Mouse (Mus musculus) liver, adult 2 months (tissue): Measurements from ENCODE around the gene Ptprn2. TPM values are rescaled to one million over a fixed set of nuclear protein-coding genes. Genes with fewer than 3 reads are reported as not detected.

Experiments
- DNase-seq: peaks from one replicate; pipeline ENCODE4 v3.0.0-alpha.2; 2011; ENCODE audit warnings: low read depth, low spot score; ENCODE audit errors: extremely low read depth
- H3K27ac ChIP-seq: fragments of 200-500 bp; replicated peaks from 2 replicates; pipeline ENCODE4 v1.5.1; 2012; ENCODE audit warnings: low read depth, mild to moderate bottlenecking, control low read depth, inconsistent platforms, low read length; ENCODE audit not compliant: insufficient read depth
- H3K27me3 ChIP-seq: fragments of 200-500 bp; 2 replicates; pipeline ENCODE4 v1.6.1; 2012; ENCODE audit warnings: mild to moderate bottlenecking, moderate library complexity, low read length, inconsistent platforms; ENCODE audit not compliant: control insufficient read depth, insufficient read depth
- H3K36me3 ChIP-seq: fragments of 200-500 bp; 2 replicates; pipeline ENCODE4 v1.6.1; 2012; ENCODE audit warnings: low read length, inconsistent platforms; ENCODE audit not compliant: control insufficient read depth, insufficient read depth
- H3K4me1 ChIP-seq: fragments of 200-500 bp; 2 replicates; pipeline ENCODE4 v1.6.1; 2011; ENCODE audit warnings: low read length; ENCODE audit not compliant: control insufficient read depth, insufficient read depth
- H3K4me3 ChIP-seq: fragments of 200-500 bp; 2 replicates; pipeline ENCODE4 v1.5.1; 2011; ENCODE audit warnings: low read depth, mild to moderate bottlenecking, control low read depth, low read length, moderate library complexity; ENCODE audit not compliant: insufficient read depth
- H3K79me2 ChIP-seq: fragments of 200-500 bp; 2 replicates; pipeline ENCODE4 v1.6.1; 2012; ENCODE audit warnings: inconsistent platforms, mild to moderate bottlenecking, low read length, moderate library complexity; ENCODE audit not compliant: control insufficient read depth, insufficient read depth
- H3K9ac ChIP-seq: fragments of 200-500 bp; 2 replicates; pipeline ENCODE4 v1.6.1; 2012; ENCODE audit warnings: low read depth, mild to moderate bottlenecking, control low read depth, inconsistent platforms, low read length
- CTCF ChIP-seq: fragments of 200-500 bp; IDR thresholded peaks from 2 replicates; pipeline ENCODE4 v1.5.1; 2011; ENCODE audit warnings: low read depth, low read length, control low read depth
- POLR2A ChIP-seq: fragments of 200-500 bp; IDR thresholded peaks from 2 replicates; pipeline ENCODE4 v1.6.1; 2011; ENCODE audit warnings: low read length, control low read depth; ENCODE audit not compliant: insufficient read depth; ENCODE audit errors: extremely low read depth
- WGBS: fragments of 180-500 bp; shearing (Covaris S2); methylation state at CpG from one replicate; pipeline ENCODE4 v1.1.7; 2018; 5-methylcytosine and 5-hydroxymethylcytosine counted together
- polyA plus RNA-seq: library from polyadenylated mRNA; depleted of rRNA; stranded (reverse); fragments of >200 nt; gene quantifications from 2 replicates; pipeline ENCODE4 v1.2.3, GENCODE M21; 2012
- total RNA-seq: library from RNA; depleted of rRNA; stranded (reverse); fragments of >200 nt; gene quantifications from 2 replicates; pipeline ENCODE4 v1.2.3, GENCODE M21; 2014

Gene Ptprn2
- total and polyA plus RNA-seq, 2 experiments: 0.06 TPM; not detected in 1

DNA sequence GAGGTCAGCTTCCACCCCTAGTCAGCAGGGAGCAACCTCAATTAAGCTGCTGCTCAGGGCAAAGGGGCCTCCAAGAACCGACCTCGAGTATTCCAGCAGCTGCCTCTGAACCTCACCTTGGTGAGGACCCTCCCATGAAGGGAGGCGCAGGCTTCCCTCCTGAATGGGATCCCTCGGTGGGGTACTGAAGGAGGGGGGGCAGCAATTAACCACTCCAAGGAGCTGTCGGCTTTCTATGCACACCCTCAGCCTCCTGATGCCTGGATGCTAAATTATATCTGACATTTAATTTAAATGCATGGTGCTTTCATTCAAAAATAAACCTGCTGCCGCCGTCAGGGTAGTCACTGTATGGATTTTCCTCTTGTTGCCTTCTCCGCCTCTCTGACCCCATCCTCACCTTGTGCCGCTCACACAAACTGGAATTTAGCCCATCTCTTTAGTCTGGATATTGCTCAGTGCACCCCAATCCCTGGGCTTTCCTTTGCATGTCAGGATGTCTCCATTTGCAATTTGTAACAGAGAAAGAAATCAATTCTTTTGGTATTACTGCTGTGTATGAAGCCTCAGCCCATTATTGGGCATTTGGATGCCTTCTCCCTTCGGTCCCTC lies 629.8 kb downstream of the Ptprn2 start:
- H3K9ac ChIP-seq: no peak overlapping the region
- WGBS: 67% methylated on average over 10 of the region's 10 CpGs
- no peak overlapping the region for H3K27ac ChIP-seq
- TF ChIP-seq POLR2A (no peak), CTCF (no peak)
- no peak for DNase-seq
- H3K4me3 ChIP-seq: no peak overlapping the region
- H3K36me3 ChIP-seq: no peaks in the 10 kb centered on the region
- no peaks in the 10 kb centered on the region for H3K4me1 ChIP-seq
- H3K27me3 ChIP-seq: no peaks in the 10 kb centered on the region; the same call in 1 of the 2 replicates
- no peaks in the 10 kb centered on the region for H3K79me2 ChIP-seq

DNA sequence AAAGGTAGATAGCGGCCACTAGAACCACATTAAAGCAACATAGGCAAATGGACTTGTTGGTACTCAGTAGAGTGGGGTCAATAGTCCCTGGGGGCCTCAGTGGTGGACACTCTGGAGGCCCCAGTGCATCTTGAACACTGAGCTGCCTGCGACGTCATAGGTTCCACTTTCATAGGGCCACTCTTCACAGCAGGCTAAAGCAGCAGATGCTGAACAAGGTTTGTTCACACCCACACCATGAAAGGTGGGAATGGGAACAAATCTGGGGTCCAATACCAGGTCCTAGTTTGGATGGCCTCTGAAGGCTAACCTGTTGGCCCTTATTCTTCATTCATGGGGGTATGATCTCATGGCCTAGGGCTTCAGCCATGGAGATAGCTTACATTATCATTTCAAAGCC lies 641.6 kb downstream of the Ptprn2 start:
- Histone ChIP-seq H3K36me3 (no peaks in the 10 kb centered on the region), H3K4me1 (no peaks in the 10 kb centered on the region), H3K27ac (no peak overlapping the region), H3K27me3 (no peaks in the 10 kb centered on the region), H3K79me2 (no peaks in the 10 kb centered on the region), H3K4me3 (no peak overlapping the region), H3K9ac (no peak overlapping the region)
- DNase-seq: no peak
- TF ChIP-seq CTCF: no peak
- TF ChIP-seq POLR2A: no peak
- whole genome bisulfite sequencing: 86% methylated on average over 3 of the region's 3 CpGs

DNA sequence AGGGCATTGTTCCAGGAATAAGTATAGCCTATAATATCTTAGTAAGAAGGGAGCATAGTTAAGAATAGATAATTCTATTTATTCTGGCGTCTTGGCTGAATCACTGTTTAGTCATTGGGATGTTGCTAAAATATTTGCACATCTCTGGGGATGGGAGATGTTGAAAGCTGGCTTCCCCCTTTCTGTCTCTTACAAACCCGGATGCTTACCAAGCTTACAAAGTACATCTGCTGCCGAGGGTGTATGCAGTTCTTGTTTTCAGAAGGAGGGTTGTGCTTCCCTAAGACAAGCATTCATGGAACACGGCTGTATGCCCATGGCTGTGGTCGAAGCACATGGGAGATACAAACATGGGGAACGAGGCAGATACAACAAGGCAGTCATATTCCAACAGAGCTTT lies 642.0 kb downstream of the Ptprn2 start:
- Histone ChIP-seq H3K79me2 (no peaks in the 10 kb centered on the region), H3K9ac (no peak overlapping the region), H3K36me3 (no peaks in the 10 kb centered on the region), H3K27ac (no peak overlapping the region), H3K4me1 (no peaks in the 10 kb centered on the region), H3K27me3 (no peaks in the 10 kb centered on the region), H3K4me3 (no peak overlapping the region)
- no peak for DNase-seq
- 72% methylated on average over 6 of the region's 6 CpGs for WGBS
- TF ChIP-seq POLR2A: no peak
- TF ChIP-seq CTCF: no peak

DNA sequence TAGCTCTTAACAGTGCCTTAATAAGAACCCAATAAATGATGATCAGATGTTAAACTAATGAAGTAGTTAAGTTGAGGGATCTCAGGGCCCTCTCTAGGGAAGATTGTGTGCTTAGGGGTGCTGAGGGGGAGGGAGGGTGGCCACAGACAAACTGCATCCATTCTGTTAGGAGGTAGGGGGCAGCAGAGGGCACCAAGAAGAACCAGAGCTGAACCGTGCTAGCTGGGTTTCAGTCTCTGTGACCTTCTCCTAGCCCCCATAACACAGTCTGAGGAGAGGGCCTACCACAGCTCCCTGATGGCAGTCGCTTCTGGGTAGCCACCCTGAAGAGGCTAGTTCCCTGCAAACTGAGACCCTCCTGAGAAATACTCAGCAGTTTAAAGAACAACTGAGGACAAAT lies 646.6 kb downstream of the Ptprn2 start:
- Histone ChIP-seq H3K4me3 (no peak overlapping the region), H3K4me1 (no peaks in the 10 kb centered on the region), H3K27me3 (no peaks in the 10 kb centered on the region), H3K9ac (no peak overlapping the region), H3K27ac (no peak overlapping the region), H3K36me3 (no peaks in the 10 kb centered on the region), H3K79me2 (no peaks in the 10 kb centered on the region)
- WGBS: 22% methylated on average over 2 of the region's 2 CpGs
- DNase-seq: no peak
- no peak for TF ChIP-seq POLR2A
- peak; percentile 55 for TF ChIP-seq CTCF

DNA sequence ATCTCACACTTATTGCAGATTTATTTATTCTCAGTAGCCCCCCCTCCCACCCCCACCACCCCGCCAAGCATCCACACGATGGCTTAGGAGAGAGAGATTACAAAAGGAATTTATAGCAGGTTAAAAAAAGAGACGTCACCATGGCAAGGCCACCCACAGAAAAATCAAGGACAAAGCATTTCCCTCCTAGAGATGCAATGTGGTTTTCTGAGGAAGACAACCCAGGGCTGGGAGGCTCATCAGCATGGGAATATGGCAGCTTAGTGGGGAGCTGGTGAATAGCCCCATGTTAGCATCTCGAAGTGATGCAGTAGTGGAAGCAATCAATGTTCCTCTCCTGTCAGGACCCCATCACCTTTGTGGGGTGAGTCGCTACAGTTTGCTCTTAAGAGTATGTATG lies 649.7 kb downstream of the Ptprn2 start:
- Histone ChIP-seq H3K79me2 (no peaks in the 10 kb centered on the region), H3K36me3 (no peaks in the 10 kb centered on the region), H3K27me3 (no peaks in the 10 kb centered on the region), H3K4me1 (no peaks in the 10 kb centered on the region), H3K4me3 (no peak overlapping the region), H3K9ac (no peak overlapping the region), H3K27ac (no peak overlapping the region)
- no peak for DNase-seq
- no peak for TF ChIP-seq CTCF
- TF ChIP-seq POLR2A: no peak
- 81% methylated on average over 5 of the region's 5 CpGs for WGBS

DNA sequence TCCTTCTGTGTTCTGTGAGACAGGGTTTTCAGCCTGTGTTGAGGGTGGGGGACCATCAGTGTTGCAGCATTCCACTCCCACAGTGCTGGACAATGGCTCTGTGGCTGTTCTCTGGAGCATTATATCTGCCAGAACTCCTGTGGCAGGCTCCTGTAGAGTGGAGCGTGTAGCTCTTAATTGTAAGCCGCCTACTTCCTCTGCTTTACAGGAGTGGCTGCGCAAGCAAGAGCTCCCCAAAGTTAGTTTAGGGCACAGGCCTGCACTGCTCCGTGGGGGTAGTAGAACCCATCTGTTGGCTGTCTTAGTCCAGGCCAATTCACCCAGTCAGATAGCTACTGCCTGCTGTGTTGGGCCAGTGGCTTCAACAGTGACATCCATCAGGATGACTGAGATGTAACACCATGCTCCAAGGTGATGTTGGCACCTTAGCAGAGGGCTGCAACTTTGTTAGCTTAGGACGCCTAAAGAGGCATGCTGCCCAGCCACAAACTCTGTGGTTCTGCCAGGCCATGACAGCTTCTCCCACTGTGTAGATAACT lies 651.0 kb downstream of the Ptprn2 start:
- no peaks in the 10 kb centered on the region for H3K36me3 ChIP-seq
- no peak overlapping the region for H3K27ac ChIP-seq
- no peaks in the 10 kb centered on the region for H3K27me3 ChIP-seq
- H3K79me2 ChIP-seq: no peaks in the 10 kb centered on the region
- no peak overlapping the region for H3K4me3 ChIP-seq
- H3K4me1 ChIP-seq: no peaks in the 10 kb centered on the region
- WGBS: 73% methylated on average over 5 of the region's 5 CpGs
- TF ChIP-seq POLR2A: no peak
- H3K9ac ChIP-seq: no peak overlapping the region
- no peak for DNase-seq
